Mouse (Mus musculus): ENCODE results near the gene Stx12.
"Not testable (repeated sequence)": the region's sequence is repeated elsewhere in the genome, so short reads cannot be mapped to it uniquely, and the experiment has no call there.

Gene Stx12

GRCm38 (mm10) chr4:132884064-132884843, at the start of gene Stx12:
TSS of gene Stx12 (minus strand) at chr4:132884509.
- DNase-seq (ENCODE audit: low spot score), result peak; percentile 88

GRCm38 (mm10) chr4:132932752-132933404, 48.6 kb upstream of the Stx12 start:
- no peak for DNase-seq (ENCODE audit: low spot score)

GRCm38 (mm10) chr4:132930784-132931183, 46.5 kb upstream of the Stx12 start:
- DNase-seq (ENCODE audit: low spot score), result peak; percentile 40

- not testable (repeated sequence) for DNase-seq (ENCODE audit: low spot score)
Measured at GRCm38 (mm10) chr4:132926520-132926919, 42.2 kb upstream of the Stx12 start.

- DNase-seq (ENCODE audit: low spot score), result peak; percentile 99
Measured at GRCm38 (mm10) chr4:132922558-132923008, 38.3 kb upstream of the Stx12 start, which contains the start of gene Fam76a. TSS of gene Fam76a (minus strand) at chr4:132922558.

- no peak for DNase-seq (ENCODE audit: low spot score)
Measured at GRCm38 (mm10) chr4:132922061-132922530, 37.8 kb upstream of the Stx12 start.

GRCm38 (mm10) chr4:132921488-132921887, 37.2 kb upstream of the Stx12 start:
- no peak for DNase-seq (ENCODE audit: low spot score)

GRCm38 (mm10) chr4:132920171-132920570, 35.9 kb upstream of the Stx12 start:
- no peak for DNase-seq (ENCODE audit: low spot score)

- not testable (repeated sequence) for DNase-seq (ENCODE audit: low spot score)
Measured at GRCm38 (mm10) chr4:132918493-132918892, 34.2 kb upstream of the Stx12 start.

GRCm38 (mm10) chr4:132912156-132912555, 27.8 kb upstream of the Stx12 start:
- no peak for DNase-seq (ENCODE audit: low spot score)

- DNase-seq (ENCODE audit: low spot score), result no peak
Measured at GRCm38 (mm10) chr4:132905843-132906360, 21.6 kb upstream of the Stx12 start.

- no peak for DNase-seq (ENCODE audit: low spot score)
Measured at GRCm38 (mm10) chr4:132904765-132905309, 20.5 kb upstream of the Stx12 start.

- no peak for DNase-seq (ENCODE audit: low spot score)
Measured at GRCm38 (mm10) chr4:132904071-132904470, 19.8 kb upstream of the Stx12 start.

- DNase-seq (ENCODE audit: low spot score), result no peak
Measured at GRCm38 (mm10) chr4:132898197-132898596, 13.9 kb upstream of the Stx12 start.

- DNase-seq (ENCODE audit: low spot score), result no peak
Measured at GRCm38 (mm10) chr4:132894402-132894801, 10.1 kb upstream of the Stx12 start.

- DNase-seq (ENCODE audit: low spot score), result no peak
Measured at GRCm38 (mm10) chr4:132884844-132885374, 600 bp upstream of the Stx12 start.

GRCm38 (mm10) chr4:132883561-132884063, 697 bp downstream of the Stx12 start:
- DNase-seq (ENCODE audit: low spot score), result peak; percentile 29

GRCm38 (mm10) chr4:132874363-132875097, 9.8 kb downstream of the Stx12 start:
- DNase-seq (ENCODE audit: low spot score), result no peak

- DNase-seq (ENCODE audit: low spot score), result no peak
Measured at GRCm38 (mm10) chr4:132873481-132874362, 10.6 kb downstream of the Stx12 start.

GRCm38 (mm10) chr4:132871116-132871515, 13.2 kb downstream of the Stx12 start:
- no peak for DNase-seq (ENCODE audit: low spot score)
